Mouse (Mus musculus): ENCODE results near the gene Foxn3.

Gene Foxn3

DNA sequence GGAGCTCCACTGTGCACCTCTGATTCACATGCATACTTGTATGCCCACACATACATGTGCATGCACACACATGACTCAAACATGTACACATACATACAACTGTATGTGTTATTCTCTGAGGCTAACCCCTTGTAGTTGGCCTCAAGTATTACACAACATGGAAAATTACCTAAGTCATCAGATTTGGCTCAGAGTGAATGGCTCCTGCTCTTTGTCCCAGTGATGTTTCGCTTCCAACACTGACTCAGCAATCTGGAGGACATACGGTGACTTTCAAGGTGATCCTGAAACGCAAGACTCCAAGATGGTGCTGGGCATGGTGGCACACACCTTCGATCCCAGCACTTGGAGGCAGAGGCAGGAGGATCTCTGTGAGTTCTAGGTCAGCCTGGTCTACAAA is 375.7 kb downstream of the Foxn3 start:
- DNase-seq (ENCODE audit: low read depth in 2 of 2, low spot score in 2 of 2), result no peak

- DNase-seq (ENCODE audit: low read depth in 2 of 2, low spot score in 2 of 2), result no peak
Observed at GRCm38 (mm10) chr12:99186239-99186638, 377.1 kb downstream of the Foxn3 start.

GRCm38 (mm10) chr12:99183261-99183792 is 380.1 kb downstream of the Foxn3 start:
- DNase-seq (ENCODE audit: low read depth in 2 of 2, low spot score in 2 of 2), result no peak

GRCm38 (mm10) chr12:99182338-99182737 is 381.0 kb downstream of the Foxn3 start:
- no peak for DNase-seq (ENCODE audit: low read depth in 2 of 2, low spot score in 2 of 2)

GRCm38 (mm10) chr12:99180234-99180824 is 383.1 kb downstream of the Foxn3 start:
- no peak for DNase-seq (ENCODE audit: low read depth in 2 of 2, low spot score in 2 of 2)

DNA sequence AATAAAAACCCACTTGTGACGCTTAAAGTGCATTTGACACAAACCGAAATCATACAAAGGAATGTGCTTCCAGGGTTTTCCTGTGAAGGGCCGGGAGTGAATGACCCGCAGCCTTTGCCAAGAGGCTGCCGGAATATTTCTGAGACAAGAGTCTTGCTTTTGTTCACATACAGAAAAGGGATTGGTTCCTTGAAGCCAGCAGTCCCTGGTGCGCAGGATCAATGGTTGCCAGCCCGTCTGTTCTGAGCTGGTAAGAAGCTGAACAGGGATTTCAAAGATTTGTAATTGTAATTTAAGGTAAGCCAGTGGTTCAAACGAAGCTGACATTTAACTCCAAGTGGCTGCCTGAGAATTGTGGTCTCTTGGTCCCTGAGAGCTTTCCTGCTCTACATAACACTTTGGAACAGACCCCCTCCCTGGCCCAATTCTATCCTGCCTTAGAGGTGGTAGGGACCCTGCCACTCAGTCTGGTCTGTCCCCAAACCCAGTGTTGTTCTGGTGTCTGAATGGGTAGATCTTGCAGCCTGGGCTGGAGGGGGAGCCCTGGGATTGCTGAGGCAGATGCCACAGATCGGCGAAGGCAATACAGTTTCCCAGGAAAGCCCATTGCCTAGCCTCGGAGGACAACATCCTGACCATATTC is 388.3 kb downstream of the Foxn3 start:
- DNase-seq (ENCODE audit: low read depth in 2 of 2, low spot score in 2 of 2), result no peak

- no peak for DNase-seq (ENCODE audit: low read depth in 2 of 2, low spot score in 2 of 2)
Observed at GRCm38 (mm10) chr12:99172170-99172569, 391.2 kb downstream of the Foxn3 start.

- DNase-seq (ENCODE audit: low read depth in 2 of 2, low spot score in 2 of 2), result no peak
Observed at GRCm38 (mm10) chr12:99169925-99170324, 393.5 kb downstream of the Foxn3 start.

- DNase-seq (ENCODE audit: low read depth in 2 of 2, low spot score in 2 of 2), result no peak
Observed at GRCm38 (mm10) chr12:99166091-99166490, 397.3 kb downstream of the Foxn3 start.

DNA sequence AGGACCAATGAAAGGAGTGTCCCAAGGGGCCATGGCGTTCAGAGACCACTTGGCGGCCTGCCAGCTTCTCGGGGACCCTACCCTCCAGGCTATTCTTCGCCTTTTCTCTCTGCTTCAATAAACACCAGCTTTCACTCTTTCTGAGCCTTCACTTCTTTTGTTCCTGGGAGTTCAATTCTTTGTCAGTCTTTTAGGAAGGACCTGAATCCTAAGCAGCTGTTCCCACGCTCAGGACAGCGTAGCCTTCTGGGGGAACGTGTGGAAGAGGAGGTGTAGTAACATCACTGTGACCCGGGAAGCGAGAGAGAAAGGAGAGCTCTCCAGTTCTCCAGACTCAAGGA is 400.1 kb downstream of the Foxn3 start:
- DNase-seq (ENCODE audit: low read depth in 2 of 2, low spot score in 2 of 2), result no peak

- DNase-seq (ENCODE audit: low read depth in 2 of 2, low spot score in 2 of 2), result no peak
Observed at GRCm38 (mm10) chr12:99162639-99163341, 400.6 kb downstream of the Foxn3 start.

GRCm38 (mm10) chr12:99162188-99162587 is 401.2 kb downstream of the Foxn3 start:
- peak in 1 of 2 experiments; percentile 0 for DNase-seq (ENCODE audit: low read depth in 2 of 2, low spot score in 2 of 2)

GRCm38 (mm10) chr12:99160061-99160460 is 403.3 kb downstream of the Foxn3 start:
- DNase-seq (ENCODE audit: low read depth in 2 of 2, low spot score in 2 of 2), result no peak

- no peak for DNase-seq (ENCODE audit: low read depth in 2 of 2, low spot score in 2 of 2)
Observed at GRCm38 (mm10) chr12:99155904-99156303, 407.5 kb downstream of the Foxn3 start.

GRCm38 (mm10) chr12:99154230-99154629 is 409.2 kb downstream of the Foxn3 start:
- no peak for DNase-seq (ENCODE audit: low read depth in 2 of 2, low spot score in 2 of 2)

DNA sequence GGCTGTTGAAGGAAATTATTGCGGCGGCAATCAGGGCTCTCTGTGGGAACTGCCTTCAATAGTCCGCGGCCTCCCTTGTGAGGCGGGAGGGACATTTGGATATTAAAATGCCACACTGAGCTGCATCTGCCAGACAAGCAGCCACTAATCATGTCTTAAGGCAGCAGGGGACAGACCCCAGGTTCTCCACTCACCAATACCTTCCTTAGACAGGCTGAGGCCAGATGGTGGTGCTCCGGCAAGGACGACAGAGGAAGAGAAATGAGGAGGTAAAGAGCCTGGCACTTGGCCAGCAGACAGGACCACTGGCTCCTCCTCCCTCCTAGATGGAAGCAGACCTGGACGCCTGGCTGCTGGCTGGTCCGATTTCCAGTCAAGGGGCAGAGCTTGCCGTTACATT is 409.7 kb downstream of the Foxn3 start:
- DNase-seq (ENCODE audit: low read depth in 2 of 2, low spot score in 2 of 2), result no peak

DNA sequence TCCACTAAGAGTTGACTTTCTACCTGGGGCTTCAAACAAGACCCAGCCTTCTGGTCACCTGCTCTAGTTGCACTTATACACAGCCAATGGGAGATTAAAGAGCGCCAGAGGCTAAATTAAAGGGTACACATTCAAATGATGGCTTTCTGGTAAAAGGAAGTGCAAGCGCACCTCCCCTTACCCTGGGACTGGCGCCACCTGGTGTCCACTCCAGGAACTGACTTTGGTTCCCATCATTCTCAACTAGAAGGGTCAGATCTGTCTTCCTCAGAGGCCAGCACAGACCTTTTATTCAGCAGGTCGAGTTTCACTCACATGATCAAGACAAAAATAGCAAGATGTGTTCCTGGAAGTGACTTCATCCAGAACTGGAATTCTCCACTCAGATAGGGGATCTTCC is 413.3 kb downstream of the Foxn3 start:
- DNase-seq (ENCODE audit: low read depth in 2 of 2, low spot score in 2 of 2), result peak; percentile 43 to 55

DNA sequence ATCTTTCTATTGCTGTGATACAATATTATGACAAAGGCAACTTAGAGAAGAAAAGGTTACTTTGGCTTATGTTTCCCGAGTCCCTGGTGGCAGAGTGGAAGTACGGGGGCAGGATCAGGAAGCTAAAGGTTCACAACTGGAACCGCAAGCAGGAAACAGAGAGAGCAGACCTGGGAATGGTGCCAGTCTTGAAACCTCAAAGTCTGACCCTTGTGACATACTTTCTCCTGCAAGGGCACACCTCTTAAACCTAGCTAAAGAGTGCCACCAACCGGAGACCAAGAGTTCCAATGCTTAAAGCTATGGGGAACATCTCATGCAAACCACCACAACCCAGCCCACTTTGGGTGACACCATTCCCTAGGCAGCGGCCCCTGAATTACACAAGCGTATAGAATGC is 414.2 kb downstream of the Foxn3 start:
- DNase-seq (ENCODE audit: low read depth in 2 of 2, low spot score in 2 of 2), result no peak
